Mouse (Mus musculus): ENCODE results near the gene Pip4k2a.

GRCm38 (mm10) chr2:18956424-18956823 lies 41.5 kb downstream of the Pip4k2a start:
- TF ChIP-seq CTCF (IDR thresholded peaks at IDR 0.05; ENCODE audit: extremely low read depth, insufficient read depth, insufficient read length, insufficient replicate concordance), result no peak
- no peak for TF ChIP-seq POLR2A (IDR thresholded peaks at IDR 0.05; ENCODE audit: low read depth, low read length)
